Mouse (Mus musculus) cortical plate, adult 2 months (tissue): ENCODE data around the gene Col18a1. TPM values are rescaled to one million over a fixed set of nuclear protein-coding genes. Genes with fewer than 3 reads are reported as not detected.

Experiments
- H3K27ac ChIP-seq: fragments of 200-500 bp; 2 replicates; pipeline ENCODE4 v1.5.1; 2012; ENCODE audit warnings: low read length, control low read depth, inconsistent platforms; ENCODE audit not compliant: insufficient read depth
- H3K4me1 ChIP-seq: fragments of 200-500 bp; 2 replicates; pipeline ENCODE4 v1.6.1; 2011; ENCODE audit warnings: low read length; ENCODE audit not compliant: control insufficient read depth, insufficient read depth
- H3K4me3 ChIP-seq: fragments of 200-500 bp; 2 replicates; pipeline ENCODE4 v1.5.1; 2011; ENCODE audit warnings: mild to moderate bottlenecking, low read length, control low read depth; ENCODE audit not compliant: insufficient read depth
- CTCF ChIP-seq: fragments of 200-500 bp; IDR thresholded peaks from 2 replicates; pipeline ENCODE4 v1.5.1; 2011; ENCODE audit warnings: mild to moderate bottlenecking, control low read depth, low read length; ENCODE audit not compliant: insufficient read depth; ENCODE audit errors: extremely low read depth
- POLR2A ChIP-seq: fragments of 200-500 bp; IDR thresholded peaks from 2 replicates; pipeline ENCODE4 v1.6.1; 2011; ENCODE audit warnings: mild to moderate bottlenecking, low read length, control low read depth; ENCODE audit not compliant: insufficient read depth; ENCODE audit errors: extremely low read depth
- polyA plus RNA-seq: library from polyadenylated mRNA; depleted of rRNA; stranded (reverse); fragments of >200 nt; gene quantifications from 2 replicates; pipeline ENCODE4 v1.2.3, GENCODE M21; 2012; rRNA removed

Col18a1 gene
- polyA plus RNA-seq, 1 experiment = 2.7 TPM

GRCm38 (mm10) chr10:77011681-77012080, 154.7 kb downstream of the Col18a1 start:
- Histone ChIP-seq H3K4me3 (no peak overlapping the region), H3K4me1 (0 out of 2 replicates have a peak, but pooled peaks cover 2% of the 10 kb centered on the region), H3K27ac (no peak overlapping the region)
- no peak for TF ChIP-seq POLR2A
- TF ChIP-seq CTCF = no peak

GRCm38 (mm10) chr10:77008698-77009097, 157.7 kb downstream of the Col18a1 start:
- no peak overlapping the region for H3K27ac ChIP-seq
- no peak for TF ChIP-seq CTCF
- TF ChIP-seq POLR2A = no peak
- H3K4me1 ChIP-seq = 0 out of 2 replicates have a peak, but pooled peaks cover 2% of the 10 kb centered on the region
- no peak overlapping the region for H3K4me3 ChIP-seq

- H3K27ac ChIP-seq = no peak overlapping the region
- H3K4me3 ChIP-seq = no peak overlapping the region
- no peak for TF ChIP-seq CTCF
- TF ChIP-seq POLR2A = no peak
- H3K4me1 ChIP-seq = 0 out of 2 replicates have a peak, but pooled peaks cover 2% of the 10 kb centered on the region
These were observed 158.2 kb downstream of the Col18a1 start for GRCm38 (mm10) chr10:77008109-77008561.

GRCm38 (mm10) chr10:77007433-77008108, 158.8 kb downstream of the Col18a1 start:
- 0 out of 2 replicates have a peak, but pooled peaks cover 2% of the 10 kb centered on the region for H3K4me1 ChIP-seq
- no peak overlapping the region for H3K4me3 ChIP-seq
- H3K27ac ChIP-seq = no peak overlapping the region
- TF ChIP-seq CTCF = no peak
- no peak for TF ChIP-seq POLR2A

- H3K4me3 ChIP-seq = no peak overlapping the region
- 0 out of 2 replicates have a peak, but pooled peaks cover 2% of the 10 kb centered on the region for H3K4me1 ChIP-seq
- TF ChIP-seq CTCF = no peak
- TF ChIP-seq POLR2A = no peak
- H3K27ac ChIP-seq = no peak overlapping the region
These were observed 161.4 kb downstream of the Col18a1 start for GRCm38 (mm10) chr10:77004936-77005335.

Other genes starting within 250 kb of the Col18a1 start
- gene Pcbp3, start 204.7 kb downstream of the Col18a1 start, polyA plus RNA-seq = 48.3 and 49.0 TPM in 2 replicates
- gene Slc19a1, start 134.3 kb downstream of the Col18a1 start, polyA plus RNA-seq = 37.2 and 37.9 TPM in 2 replicates
- gene Pofut2, start 92.7 kb upstream of the Col18a1 start, polyA plus RNA-seq = 30.5 and 30.6 TPM in 2 replicates